Mouse (Mus musculus): ENCODE measurements at regions not wholly inside any gene's neighbourhood (a gene's known extent, or its start where the extent isn't known, plus 50 kb on each side); places are given as distances from the start of the nearest gene placed in this dataset.

DNA sequence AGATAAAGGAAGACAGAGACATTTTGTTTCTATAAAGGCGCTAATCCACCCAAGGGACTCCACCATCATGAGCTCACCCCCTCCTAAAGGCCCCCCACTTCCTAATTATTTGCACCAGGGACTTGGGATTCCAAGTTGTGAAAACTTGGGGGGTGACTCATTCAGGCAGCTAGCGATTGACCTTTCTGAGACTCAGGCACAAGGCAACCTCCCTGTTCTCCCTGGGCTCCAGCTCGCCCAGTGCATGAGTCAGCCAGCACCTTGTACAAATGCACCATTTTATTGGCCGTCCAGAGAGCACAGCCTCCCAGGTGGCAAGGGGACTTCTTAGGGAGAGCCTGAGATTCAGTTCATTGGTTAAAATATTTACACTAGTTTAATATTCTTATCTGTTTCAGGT lies 78.0 kb upstream of the Dio3 start:
- Histone ChIP-seq H3K4me3 (replicated peaks; ENCODE audit: control insufficient read depth, low read depth, low read length) (no peak overlapping the region), H3K27ac (ENCODE audit: control insufficient read depth, insufficient read depth, low read depth, low read length, poor library complexity) (no peak overlapping the region), H3K4me1 (ENCODE audit: control insufficient read depth, insufficient read depth, low read length) (no peaks in the 10 kb centered on the region)
- 78% methylated on average over 4 of the region's 4 CpGs for WGBS
- TF ChIP-seq POLR2A (IDR thresholded peaks at IDR 0.05; ENCODE audit: borderline replicate concordance, control insufficient read depth, low read depth, low read length) (no peak), CTCF (IDR thresholded peaks at IDR 0.05; ENCODE audit: control insufficient read depth, insufficient read depth, low read length) (no peak)

DNA sequence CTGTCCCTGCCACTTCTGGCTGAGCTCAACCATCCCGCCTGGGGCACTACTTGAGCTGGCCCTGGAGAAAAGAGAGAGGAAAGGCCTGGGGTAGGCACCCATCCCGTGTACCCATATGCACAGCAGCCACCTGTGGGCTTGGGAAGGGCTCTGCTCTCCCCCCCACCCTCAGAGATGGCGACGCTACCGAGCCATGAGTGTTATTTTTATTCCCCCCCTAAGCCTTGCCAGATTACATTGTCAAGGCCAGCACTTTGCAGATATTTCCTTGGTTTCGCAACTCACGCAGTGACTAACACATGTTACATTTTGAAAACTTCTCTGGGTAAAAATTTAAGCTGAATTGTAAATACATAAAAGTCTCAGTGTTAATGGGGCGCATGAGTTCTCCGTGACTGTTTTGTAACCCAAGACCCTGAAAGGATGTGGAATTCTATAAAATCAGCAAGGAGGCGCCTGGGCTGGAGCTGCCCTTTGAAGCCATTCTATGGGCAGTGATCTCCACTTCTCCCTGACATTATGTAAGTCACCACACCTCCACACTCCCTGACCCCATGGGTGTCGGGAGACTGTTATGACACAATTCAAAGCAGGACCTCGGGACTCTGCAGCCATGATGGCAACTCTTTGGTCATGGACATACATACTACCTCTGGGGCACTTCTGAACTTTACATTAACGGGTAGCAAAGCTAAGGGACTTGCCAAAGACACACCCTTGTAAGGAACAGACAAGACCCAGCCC lies 75.4 kb upstream of the Dio3 start:
- Histone ChIP-seq H3K27ac (ENCODE audit: control insufficient read depth, insufficient read depth, low read depth, low read length, poor library complexity) (no peak overlapping the region), H3K4me3 (replicated peaks; ENCODE audit: control insufficient read depth, low read depth, low read length) (no peak overlapping the region), H3K4me1 (ENCODE audit: control insufficient read depth, insufficient read depth, low read length) (no peaks in the 10 kb centered on the region)
- 55% methylated on average over 13 of the region's 13 CpGs for WGBS
- TF ChIP-seq CTCF (IDR thresholded peaks at IDR 0.05; ENCODE audit: control insufficient read depth, insufficient read depth, low read length) (no peak), POLR2A (IDR thresholded peaks at IDR 0.05; ENCODE audit: borderline replicate concordance, control insufficient read depth, low read depth, low read length) (no peak)

DNA sequence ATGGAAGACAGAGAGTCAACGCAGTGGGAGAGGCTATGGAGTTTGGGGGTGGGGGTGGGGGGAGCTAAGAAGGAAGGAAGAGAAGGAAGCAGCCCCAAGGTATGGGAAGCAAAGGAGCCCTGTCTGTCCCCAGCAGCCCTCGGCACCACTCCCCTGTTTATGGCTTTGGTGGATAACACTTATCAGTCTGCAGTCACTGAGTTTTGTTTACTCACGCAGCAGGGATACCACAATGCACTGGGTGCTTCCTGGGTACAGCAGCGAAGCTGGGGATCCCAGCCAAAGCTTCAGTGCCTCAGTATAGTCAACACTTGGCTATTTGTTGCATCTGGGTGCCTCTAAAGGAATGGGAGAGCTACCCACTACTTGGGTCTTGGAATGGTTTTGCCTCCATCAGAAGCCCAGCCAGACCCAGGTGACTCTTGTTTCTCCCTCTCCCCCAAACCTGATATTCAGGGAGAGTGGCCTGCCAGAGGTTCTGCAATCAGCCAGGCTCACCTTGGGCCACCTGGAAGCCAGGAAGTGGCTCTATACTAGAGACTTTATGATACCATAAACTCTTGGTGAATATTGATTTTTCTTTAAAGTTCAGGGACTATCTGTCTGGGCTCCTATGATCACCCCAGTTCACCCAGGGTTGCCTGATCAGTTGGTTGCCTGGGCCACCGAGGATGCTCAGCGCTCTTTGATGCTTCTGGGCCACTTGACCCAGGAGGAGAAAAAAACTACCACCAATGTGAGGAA lies 74.5 kb upstream of the Dio3 start:
- TF ChIP-seq POLR2A (IDR thresholded peaks at IDR 0.05; ENCODE audit: borderline replicate concordance, control insufficient read depth, low read depth, low read length) (no peak), CTCF (IDR thresholded peaks at IDR 0.05; ENCODE audit: control insufficient read depth, insufficient read depth, low read length) (no peak)
- no peaks in the 10 kb centered on the region for H3K4me1 ChIP-seq (ENCODE audit: control insufficient read depth, insufficient read depth, low read length)
- H3K4me3 ChIP-seq (replicated peaks; ENCODE audit: control insufficient read depth, low read depth, low read length), result no peak overlapping the region
- no peak overlapping the region for H3K27ac ChIP-seq (ENCODE audit: control insufficient read depth, insufficient read depth, low read depth, low read length, poor library complexity)
- WGBS, result 54% methylated on average over 6 of the region's 6 CpGs

DNA sequence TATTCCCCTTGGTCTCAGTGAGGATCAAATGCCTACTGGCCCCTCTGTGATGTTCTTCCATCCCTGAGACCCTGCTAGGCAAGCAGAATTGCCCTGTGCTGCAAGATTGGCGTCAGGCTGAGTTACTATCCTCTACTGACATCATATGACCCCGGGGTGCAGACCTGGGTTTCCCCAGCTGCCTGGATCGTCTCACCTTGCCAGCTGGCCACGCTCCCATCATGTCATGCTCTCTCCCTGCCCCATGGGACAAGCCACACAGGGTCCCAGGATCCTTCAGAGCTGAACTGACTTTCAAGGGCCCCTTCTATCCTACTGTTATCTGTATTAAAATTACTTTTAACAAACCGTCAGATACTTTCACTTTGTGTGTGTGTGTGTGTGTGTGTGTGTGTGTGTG lies 72.6 kb upstream of the Dio3 start:
- TF ChIP-seq POLR2A (IDR thresholded peaks at IDR 0.05; ENCODE audit: borderline replicate concordance, control insufficient read depth, low read depth, low read length), result no peak
- no peak for TF ChIP-seq CTCF (IDR thresholded peaks at IDR 0.05; ENCODE audit: control insufficient read depth, insufficient read depth, low read length)
- no peaks in the 10 kb centered on the region for H3K4me1 ChIP-seq (ENCODE audit: control insufficient read depth, insufficient read depth, low read length)
- no peak overlapping the region for H3K4me3 ChIP-seq (replicated peaks; ENCODE audit: control insufficient read depth, low read depth, low read length)
- WGBS, result 57% methylated on average over 5 of the region's 5 CpGs
- H3K27ac ChIP-seq (ENCODE audit: control insufficient read depth, insufficient read depth, low read depth, low read length, poor library complexity), result no peak overlapping the region

DNA sequence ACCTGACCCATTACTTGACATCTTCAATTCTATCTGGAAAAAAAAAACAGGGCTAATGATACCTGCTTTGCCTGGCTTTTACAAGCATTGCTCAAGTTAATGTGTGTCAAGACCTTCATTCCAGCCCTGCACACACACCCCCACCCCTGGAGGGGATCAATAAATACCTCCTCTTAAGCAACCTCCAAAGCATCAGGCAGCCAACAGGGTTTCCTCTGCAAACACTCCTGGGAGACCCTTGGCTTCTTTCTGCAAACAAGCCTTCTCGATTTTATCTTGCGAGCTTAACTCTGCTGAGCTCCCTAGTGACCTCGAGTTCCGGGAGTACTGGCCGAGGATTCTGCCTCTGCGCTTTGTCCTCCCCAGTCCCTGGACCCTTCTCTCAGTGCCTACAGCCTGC lies 72.1 kb upstream of the Dio3 start:
- no peak for TF ChIP-seq CTCF (IDR thresholded peaks at IDR 0.05; ENCODE audit: control insufficient read depth, insufficient read depth, low read length)
- TF ChIP-seq POLR2A (IDR thresholded peaks at IDR 0.05; ENCODE audit: borderline replicate concordance, control insufficient read depth, low read depth, low read length), result no peak
- WGBS, result 52% methylated on average over 6 of the region's 6 CpGs
- H3K4me1 ChIP-seq (ENCODE audit: control insufficient read depth, insufficient read depth, low read length), result no peaks in the 10 kb centered on the region
- no peak overlapping the region for H3K4me3 ChIP-seq (replicated peaks; ENCODE audit: control insufficient read depth, low read depth, low read length)
- H3K27ac ChIP-seq (ENCODE audit: control insufficient read depth, insufficient read depth, low read depth, low read length, poor library complexity), result no peak overlapping the region

DNA sequence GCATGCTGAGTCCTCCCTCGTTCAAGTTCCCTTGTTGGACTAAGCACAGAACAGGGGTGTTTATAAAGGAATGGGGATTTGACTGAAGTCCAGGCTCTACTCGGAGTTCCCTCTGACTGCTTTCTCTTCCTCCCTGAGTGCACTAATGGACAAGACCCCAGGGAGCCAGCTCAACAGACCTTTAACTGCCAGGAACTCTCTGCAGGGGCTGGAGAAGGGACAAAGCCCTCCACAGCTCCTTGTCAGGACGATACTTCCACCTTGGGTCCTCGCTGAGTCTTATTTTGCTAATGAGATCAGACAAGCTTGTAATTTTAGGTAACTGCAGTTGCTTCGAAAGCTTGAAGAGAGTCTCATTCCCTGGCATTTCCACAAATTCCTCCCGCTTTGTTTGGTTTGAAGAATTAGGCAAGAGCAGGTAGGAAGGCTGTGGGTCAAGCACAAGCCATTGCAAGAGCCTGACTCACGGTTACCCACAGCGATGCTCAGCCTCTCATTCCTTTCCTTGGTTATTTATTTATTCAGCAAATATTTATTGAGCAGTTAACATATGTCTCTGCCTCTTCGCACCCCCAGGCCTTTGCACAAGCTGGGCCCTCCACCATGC lies 71.5 kb upstream of the Dio3 start:
- H3K27ac ChIP-seq (ENCODE audit: control insufficient read depth, insufficient read depth, low read depth, low read length, poor library complexity), result no peak overlapping the region
- no peak for TF ChIP-seq CTCF (IDR thresholded peaks at IDR 0.05; ENCODE audit: control insufficient read depth, insufficient read depth, low read length)
- TF ChIP-seq POLR2A (IDR thresholded peaks at IDR 0.05; ENCODE audit: borderline replicate concordance, control insufficient read depth, low read depth, low read length), result no peak
- no peak overlapping the region for H3K4me3 ChIP-seq (replicated peaks; ENCODE audit: control insufficient read depth, low read depth, low read length)
- 72% methylated on average over 9 of the region's 9 CpGs for WGBS
- no peaks in the 10 kb centered on the region for H3K4me1 ChIP-seq (ENCODE audit: control insufficient read depth, insufficient read depth, low read length)

DNA sequence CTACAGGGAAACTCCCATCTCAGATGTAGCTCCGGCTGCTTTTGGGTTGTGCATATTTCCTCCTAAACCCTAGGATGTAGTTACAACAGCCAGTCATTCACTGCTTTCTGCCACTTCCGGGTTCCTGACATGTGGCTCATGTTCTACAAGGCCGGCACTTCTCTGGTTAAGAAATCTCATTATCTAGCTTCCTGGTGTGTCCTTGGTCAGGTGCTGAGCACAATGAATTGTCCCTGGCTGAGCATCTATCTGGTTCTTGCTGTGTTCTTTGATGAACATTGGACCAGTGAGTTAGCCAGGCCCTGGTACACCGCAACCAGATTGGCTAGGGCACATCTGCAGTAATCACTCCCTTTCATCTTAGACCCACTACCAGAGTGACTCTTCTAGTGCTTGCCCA lies 66.2 kb upstream of the Dio3 start:
- TF ChIP-seq POLR2A (IDR thresholded peaks at IDR 0.05; ENCODE audit: borderline replicate concordance, control insufficient read depth, low read depth, low read length), result no peak
- TF ChIP-seq CTCF (IDR thresholded peaks at IDR 0.05; ENCODE audit: control insufficient read depth, insufficient read depth, low read length), result no peak
- Histone ChIP-seq H3K4me3 (replicated peaks; ENCODE audit: control insufficient read depth, low read depth, low read length) (no peak overlapping the region), H3K4me1 (ENCODE audit: control insufficient read depth, insufficient read depth, low read length) (no peaks in the 10 kb centered on the region), H3K27ac (ENCODE audit: control insufficient read depth, insufficient read depth, low read depth, low read length, poor library complexity) (no peak overlapping the region)
- 42% methylated on average over 4 of the region's 4 CpGs for WGBS

DNA sequence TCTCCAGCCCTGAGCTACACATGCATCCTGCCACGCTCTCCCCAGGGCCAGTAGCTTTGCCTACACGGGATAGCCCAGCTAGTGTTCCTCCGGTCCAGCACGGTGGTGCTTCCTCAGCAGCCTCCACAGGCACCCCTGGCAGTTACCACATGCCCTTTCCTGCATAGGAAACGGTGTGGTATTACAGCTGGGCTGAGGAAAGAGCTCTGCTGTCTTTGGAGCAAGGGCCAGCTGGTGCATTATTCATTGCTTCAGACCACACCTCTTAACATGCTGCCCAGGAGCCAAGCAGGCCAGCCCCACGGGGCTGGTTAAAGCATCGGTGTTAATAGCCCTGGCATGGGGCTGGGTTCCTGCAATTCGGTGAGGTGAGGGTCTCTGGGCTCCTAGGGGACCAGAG lies 64.0 kb upstream of the Dio3 start:
- no peaks in the 10 kb centered on the region for H3K4me1 ChIP-seq (ENCODE audit: control insufficient read depth, insufficient read depth, low read length)
- H3K4me3 ChIP-seq (replicated peaks; ENCODE audit: control insufficient read depth, low read depth, low read length), result no peak overlapping the region
- 9% methylated on average over 8 of the region's 8 CpGs for WGBS
- H3K27ac ChIP-seq (ENCODE audit: control insufficient read depth, insufficient read depth, low read depth, low read length, poor library complexity), result no peak overlapping the region
- no peak for TF ChIP-seq CTCF (IDR thresholded peaks at IDR 0.05; ENCODE audit: control insufficient read depth, insufficient read depth, low read length)
- no peak for TF ChIP-seq POLR2A (IDR thresholded peaks at IDR 0.05; ENCODE audit: borderline replicate concordance, control insufficient read depth, low read depth, low read length)

All from bone marrow, adult 2 months (tissue).